Mouse (Mus musculus) lung, postnatal 25 days (tissue): ENCODE measurements around the gene Mettl7a1.
"Not testable (repeated sequence)": the region's sequence is repeated elsewhere in the genome, so short reads cannot be mapped to it uniquely, and the experiment has no call there.

Source experiments
- DNase-seq: peaks from one replicate; pipeline ENCODE4 v3.0.0; 2022; ENCODE audit warnings: low spot score

The Mettl7a1 gene

DNA sequence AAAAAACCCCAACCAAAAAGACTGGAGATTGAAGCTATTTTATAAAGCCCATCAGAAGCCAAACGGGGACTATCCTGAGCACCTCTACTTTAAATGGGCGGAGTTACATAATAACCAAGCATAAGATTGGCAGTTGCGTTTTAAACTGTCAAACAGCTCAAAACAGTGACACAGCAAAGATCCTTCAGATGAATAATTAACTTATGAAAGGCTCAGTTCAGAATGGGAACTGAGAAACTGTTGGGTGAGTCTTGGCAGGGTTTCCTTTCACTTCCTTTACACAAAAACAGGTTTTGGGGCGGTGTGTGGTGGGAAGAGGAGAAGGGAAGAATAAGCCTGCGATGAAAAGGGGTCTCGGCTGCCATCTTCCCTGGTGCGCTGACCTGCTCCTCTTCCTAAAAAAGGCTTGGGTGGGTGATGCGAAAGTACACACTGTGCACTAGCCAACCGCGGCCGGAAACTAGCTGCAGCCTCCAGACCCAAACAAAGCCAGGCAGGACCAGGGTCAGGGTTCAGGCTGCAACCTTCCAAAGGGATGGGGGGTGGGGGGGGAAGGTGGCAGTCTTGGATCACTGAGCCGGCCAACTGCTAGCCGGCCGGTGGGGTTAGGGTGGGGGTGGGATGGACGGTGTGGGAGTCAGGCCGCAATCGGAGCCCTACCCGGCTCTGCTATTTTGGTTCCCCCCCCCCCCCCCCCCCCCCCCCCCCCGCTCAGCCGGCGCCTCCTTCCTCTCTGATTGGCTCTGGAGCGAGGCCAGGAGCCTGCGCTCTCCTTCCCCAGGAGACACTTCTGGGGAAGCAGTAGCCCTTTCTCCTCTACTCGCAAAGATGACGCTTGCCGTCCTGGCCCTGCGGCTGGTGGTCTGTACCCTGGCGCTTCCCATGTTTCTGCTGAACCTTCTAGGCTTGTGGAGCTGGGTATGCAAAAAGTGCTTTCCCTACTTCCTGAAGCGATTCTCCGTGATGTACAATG, at the start of gene Mettl7a1:
Gene Mettl7a1, plus strand, starts transcription at position 122 of the 973 bp plus-strand sequence.
- peak; percentile 89 for DNase-seq

DNA sequence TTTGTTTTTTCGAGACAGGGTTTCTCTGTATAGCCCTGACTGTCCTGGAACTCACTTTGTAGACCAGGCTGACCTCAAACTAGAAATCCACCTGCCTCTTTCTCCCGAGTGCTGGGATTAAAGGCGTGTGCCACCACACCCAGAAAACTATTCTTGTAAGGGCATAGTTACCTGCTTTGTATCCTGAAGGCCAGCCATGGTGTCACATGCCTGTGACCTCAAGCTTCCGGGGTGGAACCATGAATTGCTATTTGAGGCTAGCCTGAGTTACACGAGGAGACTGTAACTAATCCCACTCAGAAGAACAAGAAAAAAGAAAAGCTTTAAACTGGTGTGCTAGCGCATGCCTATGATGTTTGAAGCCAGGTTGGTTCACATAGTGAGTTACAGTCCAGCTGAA, 47.6 kb upstream of the Mettl7a1 start:
- DNase-seq = no peak

DNA sequence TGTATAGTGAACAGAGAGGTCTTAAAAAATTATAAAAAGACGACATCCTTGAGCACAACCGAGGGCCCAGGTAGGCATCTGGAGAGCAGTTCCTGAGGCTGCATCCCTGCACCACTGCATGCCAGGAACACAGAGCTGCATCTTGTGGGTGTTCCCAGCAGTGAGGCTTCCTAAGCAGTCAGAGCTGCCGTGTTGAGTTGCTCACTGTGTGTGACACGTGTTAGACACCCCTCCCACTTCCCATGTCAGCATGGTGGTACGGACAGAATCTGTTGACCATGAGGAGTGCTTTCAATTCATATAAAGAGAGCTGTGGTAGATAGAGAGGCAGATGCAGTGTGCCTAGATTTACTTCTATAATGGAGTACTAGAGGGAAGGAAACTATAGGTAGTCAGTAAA, 46.6 kb upstream of the Mettl7a1 start:
- no peak for DNase-seq

GRCm38 (mm10) chr15:100258646-100259425, 45.1 kb upstream of the Mettl7a1 start:
- peak; percentile 54 for DNase-seq

- DNase-seq = not testable (repeated sequence)
Measured at GRCm38 (mm10) chr15:100260351-100260750, 43.6 kb upstream of the Mettl7a1 start.

- peak; percentile 21 for DNase-seq
Measured at GRCm38 (mm10) chr15:100263246-100263905, 40.6 kb upstream of the Mettl7a1 start.

- DNase-seq = no peak
Measured at GRCm38 (mm10) chr15:100265586-100266325, 38.2 kb upstream of the Mettl7a1 start.

DNA sequence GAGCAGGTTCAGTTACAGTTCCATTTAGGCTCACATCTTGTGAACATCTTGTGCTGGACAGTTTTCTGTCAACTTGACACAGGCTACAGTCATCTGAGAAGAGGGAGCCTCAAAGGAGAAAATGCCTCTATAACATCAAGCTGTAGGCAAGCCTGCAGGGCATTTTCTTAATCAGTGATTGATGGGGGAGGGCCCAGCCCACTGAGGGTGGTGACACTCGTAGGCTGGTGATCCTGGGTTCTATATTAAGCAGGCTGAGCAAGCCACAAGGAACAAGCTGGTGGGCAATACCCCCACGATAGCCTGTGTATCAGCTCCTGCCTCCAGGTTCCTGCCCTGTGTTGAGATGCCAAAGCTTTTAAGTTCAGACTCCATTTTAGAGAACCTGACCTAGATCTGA, 35.0 kb upstream of the Mettl7a1 start:
- no peak for DNase-seq

DNA sequence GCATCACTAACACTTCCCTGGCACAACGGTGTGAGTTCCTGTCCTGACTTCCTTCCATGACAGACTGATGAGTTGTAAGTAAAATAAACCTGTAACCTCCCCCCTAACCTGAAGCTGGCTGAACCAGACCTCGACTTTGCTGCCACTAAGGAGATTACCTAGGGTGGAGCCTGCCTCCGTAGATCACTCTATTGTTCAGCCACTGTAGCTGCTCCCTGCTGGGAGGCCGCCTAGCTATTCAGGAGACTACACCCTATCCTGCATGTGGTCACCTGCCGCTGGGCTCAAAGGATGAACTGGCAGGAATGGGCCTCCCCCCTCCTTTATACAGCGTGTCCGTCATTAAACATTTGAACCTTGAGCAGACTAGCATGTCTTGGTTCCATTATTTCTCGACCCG, 34.2 kb upstream of the Mettl7a1 start:
- no peak for DNase-seq

- DNase-seq = not testable (repeated sequence)
Measured at GRCm38 (mm10) chr15:100270609-100271008, 33.3 kb upstream of the Mettl7a1 start.

DNA sequence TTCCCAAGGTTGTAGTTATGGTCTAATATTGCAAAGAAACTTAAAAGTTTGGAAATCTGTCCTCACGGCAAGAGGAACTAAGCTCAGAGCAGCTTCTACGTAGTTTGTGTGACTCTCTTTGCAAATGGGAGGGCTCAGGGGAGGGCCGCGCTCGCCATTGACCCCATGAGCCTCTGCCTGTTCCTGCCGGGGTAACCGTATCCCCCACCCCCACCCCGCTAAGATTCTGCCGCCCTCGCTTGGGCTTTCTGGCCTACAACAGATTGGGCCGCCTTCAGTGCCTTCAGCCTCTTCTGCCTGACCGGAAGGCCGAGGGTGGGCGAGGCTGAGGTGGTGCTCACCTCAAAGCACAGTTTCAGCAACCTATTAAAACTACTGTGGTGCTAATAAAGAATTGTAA, 32.5 kb upstream of the Mettl7a1 start:
- no peak for DNase-seq

DNA sequence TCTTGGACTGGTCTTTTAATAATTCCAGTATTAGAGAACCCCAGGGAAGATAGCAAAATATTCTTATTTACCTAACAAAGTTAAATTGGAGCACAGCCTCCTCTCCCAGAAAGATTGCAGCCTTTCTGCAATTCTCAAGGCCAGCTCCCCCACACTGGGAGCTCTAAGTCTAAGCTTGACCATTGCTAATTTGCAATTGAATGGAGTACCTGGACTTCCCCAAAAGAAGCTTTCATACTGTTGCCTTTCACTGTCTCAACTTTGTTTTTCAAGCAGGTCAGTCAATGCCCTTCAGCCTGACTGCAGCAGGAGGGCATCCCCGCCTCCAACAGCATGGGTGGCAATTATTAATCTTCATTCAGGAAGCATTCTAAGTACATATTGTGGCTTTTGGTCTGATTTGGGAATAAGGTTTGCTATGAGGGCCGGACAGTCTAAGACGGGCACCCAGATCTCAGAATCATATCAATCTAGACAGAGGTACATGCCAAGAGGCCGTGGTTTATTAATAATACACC, 30.1 kb upstream of the Mettl7a1 start:
- DNase-seq = not testable (repeated sequence)

GRCm38 (mm10) chr15:100274790-100275559, 29.0 kb upstream of the Mettl7a1 start:
- DNase-seq = no peak

GRCm38 (mm10) chr15:100276403-100276802, 27.5 kb upstream of the Mettl7a1 start:
- no peak for DNase-seq

GRCm38 (mm10) chr15:100277586-100277985, 26.4 kb upstream of the Mettl7a1 start:
- DNase-seq = no peak

DNA sequence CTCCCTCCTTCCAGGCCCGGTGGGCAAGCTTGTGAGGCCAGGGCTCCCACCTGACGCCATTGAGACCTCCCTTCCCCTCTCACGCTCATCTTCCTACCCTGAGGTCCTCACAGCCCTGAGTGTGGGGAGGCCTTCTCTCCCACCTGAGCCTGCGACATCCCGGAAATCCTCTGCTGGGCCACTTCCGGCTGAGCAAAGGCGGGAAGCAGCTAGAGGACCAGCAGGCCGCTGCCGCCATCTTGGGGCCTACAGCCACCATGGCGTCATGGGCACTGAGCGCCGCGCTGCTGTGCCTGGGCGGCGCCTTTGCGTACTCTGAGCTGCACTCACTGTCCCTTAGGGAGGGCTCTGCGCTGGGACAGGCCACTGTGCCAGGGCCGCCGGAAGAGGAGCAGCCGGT, 23.3 kb upstream of the Mettl7a1 start, which contains the start of gene Tmprss12:
Gene Tmprss12, plus strand, starts transcription at position 212 of the 400 bp plus-strand sequence.
- DNase-seq = no peak

- DNase-seq = no peak
Measured at GRCm38 (mm10) chr15:100288980-100289379, 15.0 kb upstream of the Mettl7a1 start.

- no peak for DNase-seq
Measured at GRCm38 (mm10) chr15:100290858-100291257, 13.1 kb upstream of the Mettl7a1 start.

- DNase-seq = no peak
Measured at GRCm38 (mm10) chr15:100292326-100292725, 11.6 kb upstream of the Mettl7a1 start.

DNA sequence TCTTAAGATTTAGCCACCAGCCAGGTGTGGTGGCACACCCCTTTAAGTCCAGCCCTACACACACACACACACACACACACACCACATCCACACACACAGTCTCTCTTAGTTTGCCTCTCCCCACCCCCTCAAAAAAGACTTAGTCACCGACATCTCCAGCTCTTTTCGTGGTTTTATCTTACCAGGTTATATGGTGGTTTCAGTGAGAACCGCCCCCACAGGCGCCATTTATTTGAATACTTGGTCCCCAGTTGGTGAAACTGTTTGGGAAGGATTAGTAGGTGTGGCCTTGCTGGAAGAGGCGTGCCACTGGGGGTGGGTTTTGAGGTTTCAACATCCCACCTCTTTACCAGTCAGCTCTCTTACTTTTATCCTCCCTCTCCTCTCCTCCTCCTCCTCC, 6.1 kb upstream of the Mettl7a1 start:
- no peak for DNase-seq
